Mouse (Mus musculus) adrenal gland, adult 2 months (tissue): ENCODE results near the gene Dhcr24. TPM values are rescaled to one million over a fixed set of nuclear protein-coding genes. Genes with fewer than 3 reads are reported as not detected.

Experiments used
- DNase-seq: peaks from one replicate; pipeline ENCODE4 v3.0.0; 2021
- long read RNA-seq: library from polyadenylated mRNA; stranded (forward); transcript quantifications from one replicate; pipeline ENCODE4 v2.0.0, GENCODE M21; 2021
- polyA plus RNA-seq: library from polyadenylated mRNA; depleted of rRNA; stranded (reverse); fragments of >200 nt; gene quantifications from 2 replicates; pipeline ENCODE4 v1.2.3, GENCODE M21; 2012; rRNA removed
- total RNA-seq, 2 experiments: library from RNA; stranded (reverse); gene quantifications; 2 replicates each; pipeline ENCODE4 v1.2.3; 2021

Dhcr24 gene
- total RNA-seq (100 to 1,000 TPM in 1 of 2 experiments, 10 to 100 TPM in 1; 86.6 to 366 TPM), polyA plus RNA-seq (253 and 508 TPM in 2 replicates)
- long read RNA-seq, full-length matches to known transcripts: 24 of 37 reads
- long read RNA-seq, partial matches to known transcripts: 2 of 37 reads
- long read RNA-seq, other reads (novel, unspliced or antisense): 11 of 37 reads

- DNase-seq: peak; percentile 97
These were observed at the start of gene Dhcr24 for GRCm38 (mm10) chr4:106560846-106561781. Dhcr24 (plus strand) TSS chr4:106561038.

GRCm38 (mm10) chr4:106514606-106515005, 46.2 kb upstream of the Dhcr24 start:
- no peak for DNase-seq

GRCm38 (mm10) chr4:106522547-106522946, 38.3 kb upstream of the Dhcr24 start:
- DNase-seq: no peak

GRCm38 (mm10) chr4:106524131-106524530, 36.7 kb upstream of the Dhcr24 start:
- no peak for DNase-seq

- no peak for DNase-seq
These were observed 35.8 kb upstream of the Dhcr24 start for GRCm38 (mm10) chr4:106525001-106525400.

- no peak for DNase-seq
These were observed 32.8 kb upstream of the Dhcr24 start for GRCm38 (mm10) chr4:106527856-106528547.

GRCm38 (mm10) chr4:106529375-106530112, 31.3 kb upstream of the Dhcr24 start:
- peak; percentile 89 for DNase-seq

- DNase-seq: no peak
These were observed 30.7 kb upstream of the Dhcr24 start for GRCm38 (mm10) chr4:106530113-106530482.

GRCm38 (mm10) chr4:106533421-106534080, 27.3 kb upstream of the Dhcr24 start:
- peak; percentile 42 for DNase-seq

GRCm38 (mm10) chr4:106534256-106534655, 26.6 kb upstream of the Dhcr24 start:
- peak; percentile 62 for DNase-seq

GRCm38 (mm10) chr4:106539756-106540155, 21.1 kb upstream of the Dhcr24 start:
- peak; percentile 62 for DNase-seq

GRCm38 (mm10) chr4:106541491-106541890, 19.3 kb upstream of the Dhcr24 start:
- no peak for DNase-seq

GRCm38 (mm10) chr4:106542211-106542610, 18.6 kb upstream of the Dhcr24 start:
- DNase-seq: no peak

GRCm38 (mm10) chr4:106545817-106546373, 14.9 kb upstream of the Dhcr24 start:
- no peak for DNase-seq

GRCm38 (mm10) chr4:106546896-106547295, 13.9 kb upstream of the Dhcr24 start:
- DNase-seq: no peak

GRCm38 (mm10) chr4:106548113-106548512, 12.7 kb upstream of the Dhcr24 start:
- DNase-seq: no peak

- DNase-seq: no peak
These were observed 10.2 kb upstream of the Dhcr24 start for GRCm38 (mm10) chr4:106550516-106551166.

GRCm38 (mm10) chr4:106557262-106557661, 3.6 kb upstream of the Dhcr24 start:
- no peak for DNase-seq

GRCm38 (mm10) chr4:106557978-106558377, 2.9 kb upstream of the Dhcr24 start:
- no peak for DNase-seq
